Mouse (Mus musculus): ENCODE results near the gene Immp2l. TPM values are rescaled to one million over a fixed set of nuclear protein-coding genes. Genes with fewer than 3 reads are reported as not detected.

Immp2l gene
- total and polyA plus RNA-seq, 3 experiments = 0.50 to 31.4 (median 7.9) TPM

- TF ChIP-seq TAL1 (conservative IDR thresholded peaks at IDR 0.05; ENCODE audit: low read depth, low read length) = no peak
- no peak for TF ChIP-seq POLR2AphosphoS5 (IDR thresholded peaks at IDR 0.05; ENCODE audit: insufficient replicate concordance, low read depth, low read length)
- TF ChIP-seq GATA2 (IDR thresholded peaks at IDR 0.05; ENCODE audit: borderline replicate concordance, low read depth, low read length) = no peak
- no peak for TF ChIP-seq GATA1 (IDR thresholded peaks at IDR 0.05; ENCODE audit: borderline replicate concordance, low read length)
- no peak for TF ChIP-seq CTCF (IDR thresholded peaks at IDR 0.05; ENCODE audit: low read depth, low read length)
- Histone ChIP-seq H3K4me3 (ENCODE audit: low read depth, low read length) (no peak overlapping the region), H3K36me3 (replicated peaks) (no peaks in the 10 kb centered on the region), H3K4me1 (ENCODE audit: insufficient read depth, low read depth, low read length) (no peaks in the 10 kb centered on the region), H3K9me3 (replicated peaks) (peaks cover 7% of the 10 kb centered on the region), H3K27me3 (ENCODE audit: insufficient read depth, low read length) (no peaks in the 10 kb centered on the region)
- DNase-seq (ENCODE audit: low spot score) (no peak), ATAC-seq (ENCODE audit: extremely low read depth, insufficient number of reproducible peaks, low FRiP score, poor library complexity, severe bottlenecking) (no peak)
Measured at GRCm38 (mm10) chr12:41257905-41258304, 234.0 kb downstream of the Immp2l start.

GRCm38 (mm10) chr12:41259608-41260007, 235.7 kb downstream of the Immp2l start:
- no peak for TF ChIP-seq GATA2 (IDR thresholded peaks at IDR 0.05; ENCODE audit: borderline replicate concordance, low read depth, low read length)
- TF ChIP-seq POLR2AphosphoS5 (IDR thresholded peaks at IDR 0.05; ENCODE audit: insufficient replicate concordance, low read depth, low read length) = no peak
- no peak for TF ChIP-seq CTCF (IDR thresholded peaks at IDR 0.05; ENCODE audit: low read depth, low read length)
- TF ChIP-seq GATA1 (IDR thresholded peaks at IDR 0.05; ENCODE audit: borderline replicate concordance, low read length) = no peak
- TF ChIP-seq TAL1 (conservative IDR thresholded peaks at IDR 0.05; ENCODE audit: low read depth, low read length) = no peak
- peaks cover 7% of the 10 kb centered on the region for H3K9me3 ChIP-seq (replicated peaks)
- DNase-seq (ENCODE audit: low spot score) = no peak
- ATAC-seq (ENCODE audit: extremely low read depth, insufficient number of reproducible peaks, low FRiP score, poor library complexity, severe bottlenecking) = no peak
- H3K36me3 ChIP-seq (replicated peaks) = no peaks in the 10 kb centered on the region
- no peaks in the 10 kb centered on the region for H3K27me3 ChIP-seq (ENCODE audit: insufficient read depth, low read length)
- no peak overlapping the region for H3K4me3 ChIP-seq (ENCODE audit: low read depth, low read length)
- H3K4me1 ChIP-seq (ENCODE audit: insufficient read depth, low read depth, low read length) = no peaks in the 10 kb centered on the region

GRCm38 (mm10) chr12:41274136-41274535, 250.2 kb downstream of the Immp2l start:
- H3K4me3 ChIP-seq (ENCODE audit: low read depth, low read length) = no peak overlapping the region

GRCm38 (mm10) chr12:41275361-41275760, 251.5 kb downstream of the Immp2l start:
- peaks cover 21% of the 10 kb centered on the region for H3K9me3 ChIP-seq (replicated peaks)

More at GRCm38 (mm10) chr12:41274136-41274535, 250.2 kb downstream of the Immp2l start:
- no peaks in the 10 kb centered on the region for H3K36me3 ChIP-seq (replicated peaks)
- DNase-seq (ENCODE audit: low spot score) (no peak), ATAC-seq (ENCODE audit: extremely low read depth, insufficient number of reproducible peaks, low FRiP score, poor library complexity, severe bottlenecking) (no peak)
- no peaks in the 10 kb centered on the region for H3K4me1 ChIP-seq (ENCODE audit: insufficient read depth, low read depth, low read length)
- TF ChIP-seq GATA1 (IDR thresholded peaks at IDR 0.05; ENCODE audit: borderline replicate concordance, low read length) (no peak), POLR2AphosphoS5 (IDR thresholded peaks at IDR 0.05; ENCODE audit: insufficient replicate concordance, low read depth, low read length) (no peak), GATA2 (IDR thresholded peaks at IDR 0.05; ENCODE audit: borderline replicate concordance, low read depth, low read length) (no peak), TAL1 (conservative IDR thresholded peaks at IDR 0.05; ENCODE audit: low read depth, low read length) (no peak), CTCF (IDR thresholded peaks at IDR 0.05; ENCODE audit: low read depth, low read length) (no peak)
- H3K27me3 ChIP-seq (ENCODE audit: insufficient read depth, low read length) = no peaks in the 10 kb centered on the region
- peaks cover 21% of the 10 kb centered on the region for H3K9me3 ChIP-seq (replicated peaks)

GRCm38 (mm10) chr12:41277896-41278295, 254.0 kb downstream of the Immp2l start:
- Histone ChIP-seq H3K36me3 (replicated peaks) (no peaks in the 10 kb centered on the region), H3K27me3 (ENCODE audit: insufficient read depth, low read length) (no peaks in the 10 kb centered on the region), H3K9me3 (replicated peaks) (peaks cover 18% of the 10 kb centered on the region), H3K4me1 (ENCODE audit: insufficient read depth, low read depth, low read length) (no peaks in the 10 kb centered on the region), H3K4me3 (ENCODE audit: low read depth, low read length) (no peak overlapping the region)
- ATAC-seq (ENCODE audit: extremely low read depth, insufficient number of reproducible peaks, low FRiP score, poor library complexity, severe bottlenecking) = no peak
- DNase-seq (ENCODE audit: low spot score) = no peak
- TF ChIP-seq POLR2AphosphoS5 (IDR thresholded peaks at IDR 0.05; ENCODE audit: insufficient replicate concordance, low read depth, low read length) (no peak), TAL1 (conservative IDR thresholded peaks at IDR 0.05; ENCODE audit: low read depth, low read length) (no peak), GATA2 (IDR thresholded peaks at IDR 0.05; ENCODE audit: borderline replicate concordance, low read depth, low read length) (no peak), CTCF (IDR thresholded peaks at IDR 0.05; ENCODE audit: low read depth, low read length) (no peak), GATA1 (IDR thresholded peaks at IDR 0.05; ENCODE audit: borderline replicate concordance, low read length) (no peak)

More at GRCm38 (mm10) chr12:41275361-41275760, 251.5 kb downstream of the Immp2l start:
- Histone ChIP-seq H3K4me1 (ENCODE audit: insufficient read depth, low read depth, low read length) (no peaks in the 10 kb centered on the region), H3K36me3 (replicated peaks) (no peaks in the 10 kb centered on the region), H3K4me3 (ENCODE audit: low read depth, low read length) (no peak overlapping the region), H3K27me3 (ENCODE audit: insufficient read depth, low read length) (no peaks in the 10 kb centered on the region)
- no peak for DNase-seq (ENCODE audit: low spot score)
- ATAC-seq (ENCODE audit: extremely low read depth, insufficient number of reproducible peaks, low FRiP score, poor library complexity, severe bottlenecking) = no peak
- TF ChIP-seq POLR2AphosphoS5 (IDR thresholded peaks at IDR 0.05; ENCODE audit: insufficient replicate concordance, low read depth, low read length) = no peak
- TF ChIP-seq GATA2 (IDR thresholded peaks at IDR 0.05; ENCODE audit: borderline replicate concordance, low read depth, low read length) = no peak
- TF ChIP-seq TAL1 (conservative IDR thresholded peaks at IDR 0.05; ENCODE audit: low read depth, low read length) = no peak
- no peak for TF ChIP-seq CTCF (IDR thresholded peaks at IDR 0.05; ENCODE audit: low read depth, low read length)
- TF ChIP-seq GATA1 (IDR thresholded peaks at IDR 0.05; ENCODE audit: borderline replicate concordance, low read length) = no peak

DNA sequence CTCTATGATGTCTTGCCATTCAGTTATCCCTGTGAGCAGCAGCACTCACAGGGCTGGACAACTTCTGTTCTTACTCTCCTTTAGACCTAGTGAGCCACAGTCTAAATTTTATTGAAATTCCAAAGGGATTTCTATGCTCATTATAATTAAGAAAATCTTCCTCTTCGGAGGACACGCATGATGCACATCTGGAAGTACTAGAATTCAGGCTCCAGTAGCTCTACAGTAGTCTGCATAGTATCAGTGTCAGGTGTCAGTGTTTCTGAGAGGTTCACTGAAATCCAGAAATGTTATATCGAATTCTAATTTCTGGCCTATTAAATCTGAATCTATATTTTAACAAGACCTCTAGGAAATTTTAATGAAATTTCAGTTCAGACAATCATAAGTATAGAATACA, 265.2 kb downstream of the Immp2l start:
- ATAC-seq (ENCODE audit: extremely low read depth, insufficient number of reproducible peaks, low FRiP score, poor library complexity, severe bottlenecking) (no peak), DNase-seq (ENCODE audit: low spot score) (no peak)
- Histone ChIP-seq H3K36me3 (replicated peaks) (no peaks in the 10 kb centered on the region), H3K4me3 (ENCODE audit: low read depth, low read length) (no peak overlapping the region), H3K27me3 (ENCODE audit: insufficient read depth, low read length) (no peaks in the 10 kb centered on the region), H3K4me1 (ENCODE audit: insufficient read depth, low read depth, low read length) (no peaks in the 10 kb centered on the region), H3K9me3 (replicated peaks) (no peaks in the 10 kb centered on the region; the same call in 1 of the 2 replicates)
- TF ChIP-seq POLR2AphosphoS5 (IDR thresholded peaks at IDR 0.05; ENCODE audit: insufficient replicate concordance, low read depth, low read length) = no peak
